ENCODE assay signal across 15 mouse cellular contexts in the genomic region with DNA sequence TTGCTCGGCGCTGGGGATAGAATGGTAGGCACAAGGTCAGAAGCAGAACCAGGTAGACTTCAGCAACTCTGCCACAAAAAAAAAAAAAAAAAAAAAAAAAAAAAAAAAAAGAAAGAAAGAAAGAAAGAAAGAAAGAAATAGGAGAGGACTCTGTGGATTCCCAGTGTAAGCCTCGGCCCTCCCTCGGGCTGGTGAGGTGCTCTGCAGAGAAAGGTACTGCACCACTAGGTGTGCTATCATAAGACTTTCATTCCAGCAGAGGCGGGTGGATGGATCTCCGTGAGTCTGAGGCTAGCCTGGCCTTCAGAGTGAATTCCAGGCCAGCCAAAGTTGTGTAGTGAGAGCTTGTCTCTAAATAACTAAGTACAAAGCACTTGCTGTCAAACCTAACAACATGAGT. TPM values are rescaled to one million over a fixed set of nuclear protein-coding genes. Genes with fewer than 3 reads are reported as not detected.
A peak's percentile ranks its signal among the peaks of the same experiment; 100 is the strongest.
DNase-seq lines count a peak whose midpoint lies in the region; ATAC-seq and TF ChIP-seq lines count a peak whose summit lies in the region.
"Had no signal": no experiment of that assay in that cellular context is flagged by ENCODE, and none has a peak within 500 bp of the region (broad histone marks: within the 10 kb centered on the region; RNA-seq: fewer than 3 reads in every experiment).

No protein-coding gene starts in this region.

- H3K36me3 ChIP-seq in liver, embryonic 14.5 days (replicated peaks; ENCODE audit: control insufficient read depth, insufficient read depth, low read depth), result no peaks in the 10 kb centered on the region
- no peaks in the 10 kb centered on the region for H3K36me3 ChIP-seq in liver, postnatal 0 days (replicated peaks; ENCODE audit: insufficient read depth, low read length)
- no peaks in the 10 kb centered on the region for H3K36me3 ChIP-seq in small intestine, adult 2 months (ENCODE audit: control insufficient read depth, insufficient read depth, low read length)
- H3K36me3 ChIP-seq in forebrain, embryonic 12.5 days (replicated peaks), result no peaks in the 10 kb centered on the region
- H3K36me3 ChIP-seq: heart, embryonic 15.5 days; kidney, embryonic 15.5 days; liver, embryonic 12.5 days had no signal

- 62% methylated on average over 6 of the region's 6 CpGs for WGBS in liver, embryonic 14.5 days (ENCODE audit: insufficient replicate concordance)
- WGBS in liver, postnatal 0 days (ENCODE audit: insufficient replicate concordance), result 71% methylated on average over 6 of the region's 6 CpGs
- WGBS in small intestine, adult 2 months, result 57% methylated on average over 6 of the region's 6 CpGs
- WGBS in forebrain, embryonic 12.5 days, result 73% methylated on average over 6 of the region's 6 CpGs

- H3K4me1 ChIP-seq in liver, embryonic 14.5 days (replicated peaks; ENCODE audit: control insufficient read depth in 2 of 2, insufficient read depth in 2 of 2, low read length in 1 of 2), result no peaks in the 10 kb centered on the region
- H3K4me1 ChIP-seq in liver, postnatal 0 days (ENCODE audit: insufficient read depth), result peaks cover 2% of the 10 kb centered on the region; the same call in 1 of the 2 replicates
- peaks cover 4% of the 10 kb centered on the region; the same call in 1 of the 2 replicates for H3K4me1 ChIP-seq in small intestine, adult 2 months (ENCODE audit: control insufficient read depth, insufficient read depth, insufficient read length, low read length)
- H3K4me1 ChIP-seq in forebrain, embryonic 12.5 days, result no peaks in the 10 kb centered on the region
- H3K4me1 ChIP-seq: heart, embryonic 15.5 days; liver, embryonic 12.5 days had no signal

- no peak for TF ChIP-seq EP300 in liver, embryonic 14.5 days (IDR thresholded peaks at IDR 0.05; ENCODE audit: low read depth)
- TF ChIP-seq EP300 in liver, postnatal 0 days (IDR thresholded peaks at IDR 0.05; ENCODE audit: low read depth), result no peak

- DNase-seq in liver, embryonic 14.5 days (ENCODE audit: low read depth in 3 of 3, low spot score in 3 of 3), result no peak
- DNase-seq in liver, postnatal 0 days, result no peak
- DNase-seq in ES-CJ7 (ENCODE audit: low read depth, low spot score), result peak; percentile 73
- no peak for DNase-seq in spleen, postnatal 4 days (ENCODE audit: low spot score in 2 of 2)
- DNase-seq: adrenal gland, postnatal 36 days; layer of hippocampus, adult 9-11 months; right cerebral cortex, adult 18-20 months had no signal

- no peak overlapping the region for H3K4me2 ChIP-seq in liver, embryonic 14.5 days (ENCODE audit: low read depth)
- no peak overlapping the region for H3K4me2 ChIP-seq in liver, postnatal 0 days (ENCODE audit: low read depth, low read length)
- no peak overlapping the region for H3K4me2 ChIP-seq in forebrain, embryonic 12.5 days
- H3K4me2 ChIP-seq: heart, embryonic 15.5 days; hindbrain, embryonic 14.5 days; kidney, embryonic 15.5 days; liver, embryonic 12.5 days had no signal

- H3K4me3 ChIP-seq in liver, embryonic 14.5 days (ENCODE audit: insufficient read depth in 1 of 2, low read depth in 2 of 2, low read length in 2 of 2), result no peak overlapping the region
- H3K4me3 ChIP-seq in liver, postnatal 0 days (ENCODE audit: low read depth, low read length), result no peak overlapping the region
- H3K4me3 ChIP-seq in small intestine, adult 2 months (ENCODE audit: low read depth, low read length), result no peak overlapping the region
- no peak overlapping the region for H3K4me3 ChIP-seq in forebrain, embryonic 12.5 days (replicated peaks)
- H3K4me3 ChIP-seq: heart, embryonic 15.5 days; kidney, embryonic 15.5 days; liver, embryonic 12.5 days had no signal

- no peak for ATAC-seq in liver, embryonic 14.5 days (ENCODE audit: insufficient read depth)
- ATAC-seq in liver, postnatal 0 days, result no peak
- 0 out of 2 replicates have a peak, but pooled peaks have one; percentile 47 for ATAC-seq in common myeloid progenitor, adult 5-6 weeks (replicated peaks; ENCODE audit: low read depth, poor library complexity, severe bottlenecking)
- ATAC-seq in forebrain, embryonic 12.5 days (ENCODE audit: low FRiP score), result no peak
- ATAC-seq: liver, embryonic 12.5 days had no signal

- H3K27me3 ChIP-seq in liver, embryonic 14.5 days (ENCODE audit: control insufficient read depth, insufficient read depth, low read length), result no peaks in the 10 kb centered on the region
- no peaks in the 10 kb centered on the region for H3K27me3 ChIP-seq in liver, postnatal 0 days (ENCODE audit: insufficient read depth, low read length)
- no peaks in the 10 kb centered on the region for H3K27me3 ChIP-seq in small intestine, adult 2 months (ENCODE audit: control insufficient read depth, insufficient read depth, low read length)
- no peaks in the 10 kb centered on the region for H3K27me3 ChIP-seq in forebrain, embryonic 12.5 days
- H3K27me3 ChIP-seq: heart, embryonic 15.5 days; kidney, embryonic 15.5 days had no signal

- no peak for TF ChIP-seq POLR2A in small intestine, adult 2 months (IDR thresholded peaks at IDR 0.05; ENCODE audit: low read depth, low read length)

- no peak overlapping the region for H3K9ac ChIP-seq in liver, embryonic 14.5 days (replicated peaks)
- no peak overlapping the region for H3K9ac ChIP-seq in liver, postnatal 0 days (replicated peaks)
- no peak overlapping the region for H3K9ac ChIP-seq in forebrain, embryonic 12.5 days
- H3K9ac ChIP-seq: heart, embryonic 15.5 days; hindbrain, embryonic 14.5 days; kidney, embryonic 15.5 days; liver, embryonic 12.5 days had no signal

- H3K27ac ChIP-seq in liver, embryonic 14.5 days, result no peak overlapping the region
- no peak overlapping the region for H3K27ac ChIP-seq in liver, postnatal 0 days (ENCODE audit: low read depth)
- H3K27ac ChIP-seq in small intestine, adult 2 months (ENCODE audit: insufficient read depth, low read depth, low read length), result no peak overlapping the region
- H3K27ac ChIP-seq in forebrain, embryonic 12.5 days, result no peak overlapping the region
- H3K27ac ChIP-seq: heart, embryonic 15.5 days; hindbrain, embryonic 14.5 days; liver, embryonic 12.5 days had no signal

- no peaks in the 10 kb centered on the region for H3K9me3 ChIP-seq in liver, embryonic 14.5 days (ENCODE audit: control insufficient read depth, low read length)
- no peaks in the 10 kb centered on the region for H3K9me3 ChIP-seq in liver, postnatal 0 days (ENCODE audit: low read length)
- H3K9me3 ChIP-seq in forebrain, embryonic 12.5 days, result no peaks in the 10 kb centered on the region
- H3K9me3 ChIP-seq: heart, embryonic 15.5 days; kidney, embryonic 15.5 days had no signal

- peak; percentile 20; the same call in 1 of the 2 replicates for TF ChIP-seq CTCF in liver, embryonic 14.5 days (IDR thresholded peaks at IDR 0.05; ENCODE audit: low read depth)
- no peak for TF ChIP-seq CTCF in liver, postnatal 0 days (IDR thresholded peaks at IDR 0.05; ENCODE audit: low read depth)
- TF ChIP-seq CTCF in small intestine, adult 2 months (IDR thresholded peaks at IDR 0.05; ENCODE audit: extremely low read depth, insufficient read length, insufficient replicate concordance, low read depth, low read length), result peak; percentile 15; the same call in 1 of the 2 replicates

RNA-seq across cellular contexts. Expression of a gene that starts 10.9 kb away (rescaled TPM):
- 29.1 and 94.0 TPM in 2 replicates for polyA plus RNA-seq in liver, embryonic 14.5 days (2012; rRNA removed)
- polyA plus RNA-seq in liver, embryonic 14.5 days (2014; fragmentation: Nextera tagmentation; extraction: Ambion mirVana), result 391 and 424 TPM in 2 replicates
- polyA plus RNA-seq in liver, postnatal 0 days (2015; fragmentation: Nextera tagmentation; extraction: Ambion mirVana), result 384 and 387 TPM in 2 replicates
- total RNA-seq in common myeloid progenitor, adult 5-6 weeks (2017), result 118 and 161 TPM in 2 replicates
- 15.4 and 29.4 TPM in 2 replicates for polyA plus RNA-seq in small intestine, adult 2 months (2012; rRNA removed)
- 416 and 438 TPM in 2 replicates for polyA plus RNA-seq in forebrain, embryonic 12.5 days (2016; fragmentation: Nextera tagmentation; extraction: Ambion mirVana)

RNA-seq across cellular contexts. Expression of a gene that starts 49.0 kb away (rescaled TPM):
- polyA plus RNA-seq in liver, embryonic 14.5 days (2012; rRNA removed), result 0.74 and 0.80 TPM in 2 replicates
- polyA plus RNA-seq in liver, embryonic 14.5 days (2014; fragmentation: Nextera tagmentation; extraction: Ambion mirVana), result 0.63 and 0.91 TPM in 2 replicates
- polyA plus RNA-seq in liver, postnatal 0 days (2015; fragmentation: Nextera tagmentation; extraction: Ambion mirVana), result 3.0 and 3.1 TPM in 2 replicates
- 1.2 TPM in 1 of 2 replicates, not detected in the other for total RNA-seq in common myeloid progenitor, adult 5-6 weeks (2017)
- polyA plus RNA-seq in small intestine, adult 2 months (2012; rRNA removed), result 72.9 and 160 TPM in 2 replicates
- 22.5 and 26.7 TPM in 2 replicates for polyA plus RNA-seq in forebrain, embryonic 12.5 days (2016; fragmentation: Nextera tagmentation; extraction: Ambion mirVana)
- total RNA-seq: MEL had no signal

RNA-seq across cellular contexts. Expression of a gene that starts 50.9 kb away (rescaled TPM):
- 55.4 and 63.0 TPM in 2 replicates for polyA plus RNA-seq in liver, embryonic 14.5 days (2012; rRNA removed)
- 105 and 110 TPM in 2 replicates for polyA plus RNA-seq in liver, embryonic 14.5 days (2014; fragmentation: Nextera tagmentation; extraction: Ambion mirVana)
- 136 and 143 TPM in 2 replicates for polyA plus RNA-seq in liver, postnatal 0 days (2015; fragmentation: Nextera tagmentation; extraction: Ambion mirVana)
- total RNA-seq in common myeloid progenitor, adult 5-6 weeks (2017), result 126 and 137 TPM in 2 replicates
- 159 and 390 TPM in 2 replicates for polyA plus RNA-seq in small intestine, adult 2 months (2012; rRNA removed)
- 307 and 312 TPM in 2 replicates for polyA plus RNA-seq in forebrain, embryonic 12.5 days (2016; fragmentation: Nextera tagmentation; extraction: Ambion mirVana)
